Mouse (Mus musculus): ENCODE measurements around the gene Olfr10. TPM values are rescaled to one million over a fixed set of nuclear protein-coding genes. Genes with fewer than 3 reads are reported as not detected.

The Olfr10 gene
- polyA plus RNA-seq, 1 experiment = not detected

- TF ChIP-seq CTCF (IDR thresholded peaks at IDR 0.05; ENCODE audit: borderline replicate concordance, extremely low read depth, insufficient read depth, insufficient read length) (no peak), POLR2A (IDR thresholded peaks at IDR 0.05; ENCODE audit: borderline replicate concordance, extremely low read depth, insufficient read depth, insufficient read length, poor library complexity, severe bottlenecking) (no peak)
- DNase-seq (ENCODE audit: low read depth) = no peak
These were observed 25.1 kb downstream of the Olfr10 start for GRCm38 (mm10) chr11:49329686-49330085.

GRCm38 (mm10) chr11:49334888-49335287, 30.3 kb downstream of the Olfr10 start, which contains the start of gene Olfr1390:
Olfr1390 (plus strand) TSS chr11:49335188.
- DNase-seq (ENCODE audit: low read depth) = no peak
- no peak for TF ChIP-seq CTCF (IDR thresholded peaks at IDR 0.05; ENCODE audit: borderline replicate concordance, extremely low read depth, insufficient read depth, insufficient read length)
- no peak for TF ChIP-seq POLR2A (IDR thresholded peaks at IDR 0.05; ENCODE audit: borderline replicate concordance, extremely low read depth, insufficient read depth, insufficient read length, poor library complexity, severe bottlenecking)

GRCm38 (mm10) chr11:49337150-49337832, 32.8 kb downstream of the Olfr10 start:
- TF ChIP-seq CTCF (IDR thresholded peaks at IDR 0.05; ENCODE audit: borderline replicate concordance, extremely low read depth, insufficient read depth, insufficient read length) (no peak), POLR2A (IDR thresholded peaks at IDR 0.05; ENCODE audit: borderline replicate concordance, extremely low read depth, insufficient read depth, insufficient read length, poor library complexity, severe bottlenecking) (no peak)
- no peak for DNase-seq (ENCODE audit: low read depth)

Other genes with a start within 250 kb of the Olfr10 start
- 0.11 TPM in 1 of 2 replicates, not detected in the other for gene Tgtp2, start 240.5 kb upstream of the Olfr10 start, polyA plus RNA-seq (2012; rRNA removed)
- gene Ifi47, start 228.2 kb upstream of the Olfr10 start, polyA plus RNA-seq (2012; rRNA removed) = 0.19 and 0.63 TPM in 2 replicates
- gene Olfr1396, start 189.9 kb upstream of the Olfr10 start, polyA plus RNA-seq (2012; rRNA removed) = not detected in 2 replicates
- gene Olfr1395, start 162.5 kb upstream of the Olfr10 start, polyA plus RNA-seq (2012; rRNA removed) = not detected in 2 replicates
- not detected in 2 replicates for gene Olfr1394, start 150.4 kb upstream of the Olfr10 start, polyA plus RNA-seq (2012; rRNA removed)
- gene Btnl9, start 117.6 kb upstream of the Olfr10 start, polyA plus RNA-seq (2012; rRNA removed) = 0.06 and 0.16 TPM in 2 replicates
- 23.8 and 34.9 TPM in 2 replicates for gene Zfp62, start 101.4 kb upstream of the Olfr10 start, polyA plus RNA-seq (2012; rRNA removed)
- gene Mgat1, start 60.5 kb upstream of the Olfr10 start, polyA plus RNA-seq (2012; rRNA removed) = 60.6 and 65.9 TPM in 2 replicates
- gene Olfr1393, start 26.4 kb upstream of the Olfr10 start, polyA plus RNA-seq (2012; rRNA removed) = 0.19 and 0.26 TPM in 2 replicates
- 0.26 and 0.29 TPM in 2 replicates for gene Olfr1392, start 19.5 kb upstream of the Olfr10 start, polyA plus RNA-seq (2012; rRNA removed)
- gene Olfr1391, start 18.0 kb downstream of the Olfr10 start, polyA plus RNA-seq (2012; rRNA removed) = not detected in 2 replicates
- gene Olfr1390, start 30.4 kb downstream of the Olfr10 start, polyA plus RNA-seq (2012; rRNA removed) = not detected in 2 replicates
- gene Olfr1389, start 118.3 kb downstream of the Olfr10 start, polyA plus RNA-seq (2012; rRNA removed) = not detected in 2 replicates
- 0.16 and 0.25 TPM in 2 replicates for gene Olfr1388, start 131.9 kb downstream of the Olfr10 start, polyA plus RNA-seq (2012; rRNA removed)
- gene Olfr1387, start 150.6 kb downstream of the Olfr10 start, polyA plus RNA-seq (2012; rRNA removed) = not detected in 2 replicates
- not detected in 2 replicates for gene Olfr1386, start 160.3 kb downstream of the Olfr10 start, polyA plus RNA-seq (2012; rRNA removed)
- not detected in 2 replicates for gene Olfr1385, start 184.3 kb downstream of the Olfr10 start, polyA plus RNA-seq (2012; rRNA removed)
- gene Olfr1384, start 202.0 kb downstream of the Olfr10 start, polyA plus RNA-seq (2012; rRNA removed) = not detected in 2 replicates
- gene Olfr1383, start 214.9 kb downstream of the Olfr10 start, polyA plus RNA-seq (2012; rRNA removed) = not detected in 2 replicates
- not detected in 2 replicates for gene Olfr1382, start 223.5 kb downstream of the Olfr10 start, polyA plus RNA-seq (2012; rRNA removed)
- gene Olfr1381, start 238.7 kb downstream of the Olfr10 start, polyA plus RNA-seq (2012; rRNA removed) = not detected in 2 replicates

Measured in brain, embryonic 14.5 days (tissue).